Mouse (Mus musculus): Measurements from ENCODE around the gene Slc27a3. TPM values are rescaled to one million over a fixed set of nuclear protein-coding genes. Genes with fewer than 3 reads are reported as not detected.

Slc27a3 gene
- total and polyA plus RNA-seq, 3 experiments, result 1.9 to 2.8 TPM; not detected in 1

DNA sequence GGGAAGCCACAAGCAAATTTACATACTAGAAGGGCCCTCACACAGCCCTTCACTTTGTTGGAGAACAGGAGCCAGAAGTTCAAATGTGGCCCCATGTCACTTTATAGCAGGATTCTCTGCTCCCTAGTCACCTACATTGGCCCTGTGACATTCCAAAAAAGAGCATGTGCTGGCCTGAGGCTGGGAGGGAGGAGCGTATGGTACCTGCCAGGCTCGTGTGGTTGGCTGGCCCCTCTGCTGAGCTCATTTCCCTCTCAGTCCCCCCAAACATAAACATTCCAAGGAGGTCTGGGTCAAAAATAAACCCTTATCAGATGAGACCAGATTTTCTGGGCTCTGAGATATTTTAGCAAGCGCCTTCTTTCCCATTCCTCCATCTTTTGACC is 23.3 kb upstream of the Slc27a3 start:
- Histone ChIP-seq H3K36me3 (ENCODE audit: control insufficient read depth in 1 of 2, insufficient read depth in 2 of 2, low read length in 2 of 2) (peaks cover 0 to 39% of the 10 kb centered on the region in 2 experiments; a peak in 2 of 4 replicates), H3K27ac (ENCODE audit: control insufficient read depth, low read depth, low read length) (no peak overlapping the region), H3K4me3 (ENCODE audit: control insufficient read depth in 1 of 2, insufficient read depth in 1 of 2, low read depth in 2 of 2, low read length in 2 of 2) (no peak overlapping the region), H3K4me1 (ENCODE audit: control insufficient read depth in 1 of 2, insufficient read depth in 2 of 2, low read length in 2 of 2) (no peaks in the 10 kb centered on the region), H3K9me3 (replicated peaks; ENCODE audit: insufficient read depth, low read length) (no peaks in the 10 kb centered on the region), H3K27me3 (ENCODE audit: control insufficient read depth in 1 of 2, insufficient read depth in 2 of 2, low read length in 2 of 2) (no peaks in the 10 kb centered on the region), H3K79me2 (ENCODE audit: control insufficient read depth, insufficient read depth, low read length, poor library complexity) (no peaks in the 10 kb centered on the region), H3K9ac (ENCODE audit: control insufficient read depth, low read depth, low read length, poor library complexity, severe bottlenecking) (no peak overlapping the region)
- TF ChIP-seq POLR2AphosphoS2 (IDR thresholded peaks at IDR 0.05; ENCODE audit: low read length) (no peak), GATA1 (IDR thresholded peaks at IDR 0.05; ENCODE audit: low read depth, low read length) (no peak), ZNF384 (IDR thresholded peaks at IDR 0.05; ENCODE audit: low read depth, low read length) (no peak), MYC (IDR thresholded peaks at IDR 0.05; ENCODE audit: low read depth, low read length) (no peak), MEF2A (IDR thresholded peaks at IDR 0.05; ENCODE audit: extremely low read depth, insufficient replicate concordance, low read depth, low read length, poor library complexity, severe bottlenecking) (no peak), SIN3A (IDR thresholded peaks at IDR 0.05; ENCODE audit: low read length) (no peak), BHLHE40 (IDR thresholded peaks at IDR 0.05; ENCODE audit: borderline replicate concordance, low read depth, low read length) (no peak), TAL1 (IDR thresholded peaks at IDR 0.05; ENCODE audit: low read length) (no peak)
- DNase-seq (ENCODE audit: low read depth, low spot score), result no peak

DNA sequence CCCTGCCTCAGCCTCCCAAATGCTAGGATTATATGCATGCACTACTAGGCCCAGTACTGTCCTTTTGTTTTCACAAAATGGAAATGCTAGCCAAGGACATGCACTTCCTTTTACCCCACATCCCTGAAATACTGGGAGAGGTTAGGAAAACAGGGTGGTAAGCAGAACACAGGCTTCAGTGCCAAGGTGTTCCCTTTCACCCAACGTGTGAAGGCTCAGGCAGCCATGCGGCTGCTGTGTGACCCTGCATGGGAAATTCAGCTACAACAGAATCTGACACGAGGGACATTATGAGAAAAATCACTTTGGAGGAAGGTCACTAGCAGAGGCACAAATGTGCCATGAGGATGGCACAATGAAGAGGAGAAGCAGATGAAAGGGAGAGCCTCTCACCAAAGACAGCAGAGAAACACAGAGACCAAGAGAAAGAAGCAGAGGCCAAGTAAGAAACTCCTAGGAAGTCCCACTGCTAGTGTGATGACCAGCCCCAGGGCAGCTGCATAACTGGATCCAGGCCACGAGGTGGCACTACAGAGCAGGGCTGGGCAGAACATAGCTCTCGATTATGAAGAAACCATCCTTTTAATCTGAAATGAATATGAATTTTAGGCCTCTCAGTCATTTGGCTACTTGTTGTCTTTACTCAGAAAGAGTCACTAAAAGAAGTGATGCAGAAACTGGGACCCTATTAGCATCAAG is 22.7 kb upstream of the Slc27a3 start:
- H3K36me3 ChIP-seq (ENCODE audit: control insufficient read depth in 1 of 2, insufficient read depth in 2 of 2, low read length in 2 of 2), result peaks cover 0 to 41% of the 10 kb centered on the region in 2 experiments; a peak in 2 of 4 replicates

More for the DNA sequence above, 22.7 kb upstream of the Slc27a3 start:
- H3K79me2 ChIP-seq (ENCODE audit: control insufficient read depth, insufficient read depth, low read length, poor library complexity), result no peaks in the 10 kb centered on the region
- DNase-seq (ENCODE audit: low read depth, low spot score), result peak; percentile 78
- H3K9me3 ChIP-seq (replicated peaks; ENCODE audit: insufficient read depth, low read length), result no peaks in the 10 kb centered on the region
- TF ChIP-seq TAL1 (IDR thresholded peaks at IDR 0.05; ENCODE audit: low read length), result no peak
- peak; percentile 80 for TF ChIP-seq RAD21 (IDR thresholded peaks at IDR 0.05; ENCODE audit: low read depth, low read length)
- TF ChIP-seq SMC3 (IDR thresholded peaks at IDR 0.05; ENCODE audit: low read depth, low read length), result peak; percentile 91
- TF ChIP-seq USF2 (IDR thresholded peaks at IDR 0.05; ENCODE audit: borderline replicate concordance in 1 of 2, insufficient read depth in 1 of 2, low read depth in 1 of 2, low read length in 2 of 2), result no peak
- TF ChIP-seq RCOR1 (IDR thresholded peaks at IDR 0.05; ENCODE audit: low read depth, low read length), result no peak
- TF ChIP-seq ELF1 (IDR thresholded peaks at IDR 0.05; ENCODE audit: low read depth, low read length), result no peak
- no peak for TF ChIP-seq USF1 (IDR thresholded peaks at IDR 0.05; ENCODE audit: low read depth, low read length)
- TF ChIP-seq KAT2A (conservative IDR thresholded peaks at IDR 0.05; ENCODE audit: low read depth, low read length), result no peak
- no peak for TF ChIP-seq UBTF (IDR thresholded peaks at IDR 0.05; ENCODE audit: borderline replicate concordance, insufficient read depth, low read depth, low read length)
- no peak for TF ChIP-seq MAZ (IDR thresholded peaks at IDR 0.05; ENCODE audit: low read depth, low read length)
- no peak for TF ChIP-seq ETS1 (IDR thresholded peaks at IDR 0.05; ENCODE audit: low read depth, low read length)
- TF ChIP-seq MYC (IDR thresholded peaks at IDR 0.05; ENCODE audit: low read depth, low read length), result no peak
- TF ChIP-seq NELFE (IDR thresholded peaks at IDR 0.05; ENCODE audit: low read depth, low read length), result no peak
- TF ChIP-seq SIN3A (IDR thresholded peaks at IDR 0.05; ENCODE audit: low read length), result no peak
- TF ChIP-seq EP300 (IDR thresholded peaks at IDR 0.05; ENCODE audit: low read depth in 1 of 2, low read length in 2 of 2), result no peak
- TF ChIP-seq CTCF (IDR thresholded peaks at IDR 0.05 in 2 of 3, conservative IDR thresholded peaks at IDR 0.05 in 1 of 3; ENCODE audit: control insufficient read depth in 1 of 3, insufficient read depth in 1 of 3, low read depth in 2 of 3, low read length in 3 of 3, poor library complexity in 1 of 3, severe bottlenecking in 1 of 3), result peak; percentile 93 to 99 (median 96)
- TF ChIP-seq NRF1 (IDR thresholded peaks at IDR 0.05; ENCODE audit: insufficient read depth, low read depth, low read length, poor library complexity, severe bottlenecking), result no peak
- TF ChIP-seq ZC3H11A (IDR thresholded peaks at IDR 0.05; ENCODE audit: low read depth, low read length), result peak; percentile 60
- TF ChIP-seq POLR2A (IDR thresholded peaks at IDR 0.05; ENCODE audit: control insufficient read depth in 1 of 2, insufficient read depth in 1 of 2, low read depth in 1 of 2, low read length in 2 of 2, poor library complexity in 1 of 2), result no peak
- no peak overlapping the region for H3K27ac ChIP-seq (ENCODE audit: control insufficient read depth, low read depth, low read length)
- no peak overlapping the region for H3K9ac ChIP-seq (ENCODE audit: control insufficient read depth, low read depth, low read length, poor library complexity, severe bottlenecking)
- H3K27me3 ChIP-seq (ENCODE audit: control insufficient read depth in 1 of 2, insufficient read depth in 2 of 2, low read length in 2 of 2), result no peaks in the 10 kb centered on the region
- H3K4me3 ChIP-seq (ENCODE audit: control insufficient read depth in 1 of 2, insufficient read depth in 1 of 2, low read depth in 2 of 2, low read length in 2 of 2), result no peak overlapping the region
- H3K4me1 ChIP-seq (ENCODE audit: control insufficient read depth in 1 of 2, insufficient read depth in 2 of 2, low read length in 2 of 2), result no peaks in the 10 kb centered on the region
